Mouse (Mus musculus): ENCODE results near the gene Dynlt1a. TPM values are rescaled to one million over a fixed set of nuclear protein-coding genes. Genes with fewer than 3 reads are reported as not detected.
"Not testable (repeated sequence)": the region's sequence is repeated elsewhere in the genome, so short reads cannot be mapped to it uniquely, and the experiment has no call there.

Gene Dynlt1a
- 15.7 and 16.4 TPM in 2 replicates for polyA plus RNA-seq (2015; fragmentation: Nextera tagmentation; extraction: Ambion mirVana)

- H3K9me3 ChIP-seq, H3K27ac ChIP-seq, H3K27me3 ChIP-seq, H3K36me3 ChIP-seq, H3K4me1 ChIP-seq: not testable (repeated sequence)
- Histone ChIP-seq H3K4me3 (peak within 1 kb of the TSS; percentile 46), H3K4me2 (peak within 1 kb of the TSS; percentile 67), H3K9ac (peak within 1 kb of the TSS; percentile 37; the same call in 1 of the 2 replicates)
- WGBS: 8% methylated on average over 23 of the region's 23 CpGs
- ATAC-seq (ENCODE audit: borderline replicate concordance, extremely low read depth, low FRiP score, low TSS enrichment): peak; percentile 97
Observed at GRCm38 (mm10) chr17:6317339-6317985, at the start of gene Dynlt1a. Gene Dynlt1a, minus strand, starts transcription at chr17:6317500.

DNA sequence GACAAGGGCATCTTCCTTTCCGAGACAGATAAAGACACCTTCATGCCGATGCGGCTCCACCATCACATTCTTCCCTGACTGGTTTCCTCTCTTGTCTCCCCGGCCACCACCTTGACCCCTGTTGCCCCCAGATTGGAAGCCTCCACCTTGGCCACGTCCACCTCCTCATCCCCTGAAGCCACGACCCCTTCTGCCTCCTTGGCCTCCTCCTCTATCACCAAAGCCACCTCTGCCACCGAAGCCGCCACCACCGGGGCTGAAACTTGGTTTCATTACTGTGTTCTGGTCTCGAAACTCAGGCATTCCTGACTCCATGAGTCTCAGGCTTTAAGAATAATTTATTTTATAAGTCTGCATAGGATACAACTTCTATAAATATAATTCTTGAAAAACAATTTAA is 38.0 kb upstream of the Dynlt1a start:
- H3K27me3 ChIP-seq; H3K27ac ChIP-seq; H3K4me1 ChIP-seq; ATAC-seq (ENCODE audit: borderline replicate concordance, extremely low read depth, low FRiP score, low TSS enrichment); H3K4me3 ChIP-seq; H3K9ac ChIP-seq; H3K9me3 ChIP-seq; H3K36me3 ChIP-seq; H3K4me2 ChIP-seq: not testable (repeated sequence)
- 78% methylated on average over 10 of the region's 10 CpGs for WGBS

- WGBS: no CpG with 5 or more reads among the region's 12 CpGs
- H3K9me3 ChIP-seq, H3K4me1 ChIP-seq, H3K4me3 ChIP-seq, H3K4me2 ChIP-seq, H3K36me3 ChIP-seq, H3K9ac ChIP-seq, H3K27ac ChIP-seq, H3K27me3 ChIP-seq: not testable (repeated sequence)
- peak; percentile 55; the same call in 1 of the 2 replicates for ATAC-seq (ENCODE audit: borderline replicate concordance, extremely low read depth, low FRiP score, low TSS enrichment)
Observed at GRCm38 (mm10) chr17:6342606-6343294, 25.4 kb upstream of the Dynlt1a start.

GRCm38 (mm10) chr17:6328997-6329396 is 11.7 kb upstream of the Dynlt1a start:
- not testable (repeated sequence) for H3K4me2 ChIP-seq; ATAC-seq (ENCODE audit: borderline replicate concordance, extremely low read depth, low FRiP score, low TSS enrichment); H3K36me3 ChIP-seq; H3K4me1 ChIP-seq; H3K9me3 ChIP-seq; H3K27ac ChIP-seq; H3K27me3 ChIP-seq; H3K9ac ChIP-seq; H3K4me3 ChIP-seq
- WGBS: 70% methylated on average over 3 of the region's 4 CpGs

GRCm38 (mm10) chr17:6327554-6327953 is 10.3 kb upstream of the Dynlt1a start:
- not testable (repeated sequence) for H3K27me3 ChIP-seq; H3K4me2 ChIP-seq; H3K36me3 ChIP-seq; H3K27ac ChIP-seq; H3K9me3 ChIP-seq; ATAC-seq (ENCODE audit: borderline replicate concordance, extremely low read depth, low FRiP score, low TSS enrichment); H3K9ac ChIP-seq; H3K4me3 ChIP-seq; H3K4me1 ChIP-seq
- 88% methylated on average over 7 of the region's 7 CpGs for WGBS

- 65% methylated on average over 6 of the region's 6 CpGs for whole genome bisulfite sequencing
- not testable (repeated sequence) for H3K9me3 ChIP-seq; H3K27ac ChIP-seq; H3K27me3 ChIP-seq; H3K4me1 ChIP-seq; ATAC-seq (ENCODE audit: borderline replicate concordance, extremely low read depth, low FRiP score, low TSS enrichment); H3K4me3 ChIP-seq; H3K36me3 ChIP-seq; H3K4me2 ChIP-seq; H3K9ac ChIP-seq
Observed at GRCm38 (mm10) chr17:6325543-6325942, 8.2 kb upstream of the Dynlt1a start.

DNA sequence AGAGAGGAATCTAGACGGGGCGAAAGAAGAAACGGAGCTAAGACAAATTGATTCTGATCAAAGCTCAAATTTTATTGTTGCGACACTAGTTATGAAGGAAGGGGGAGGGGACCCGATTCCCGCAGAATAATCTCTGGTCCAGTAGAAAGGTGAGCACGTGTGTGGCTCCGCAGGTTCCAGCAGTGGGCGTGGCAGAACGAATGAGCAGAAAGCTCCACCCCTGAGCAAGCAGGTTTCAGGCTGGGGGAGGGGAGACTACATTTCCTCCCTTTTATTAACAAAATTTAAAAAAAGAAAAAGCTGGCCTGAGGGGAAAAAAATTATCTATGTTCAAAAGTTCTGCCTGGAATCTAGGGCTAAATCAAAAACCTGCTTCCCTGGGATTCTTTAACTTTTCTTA is 7.7 kb upstream of the Dynlt1a start:
- H3K27me3 ChIP-seq; H3K27ac ChIP-seq; H3K4me2 ChIP-seq; ATAC-seq (ENCODE audit: borderline replicate concordance, extremely low read depth, low FRiP score, low TSS enrichment); H3K4me3 ChIP-seq; H3K4me1 ChIP-seq; H3K9ac ChIP-seq; H3K9me3 ChIP-seq; H3K36me3 ChIP-seq: not testable (repeated sequence)
- 62% methylated on average over 10 of the region's 10 CpGs for WGBS

DNA sequence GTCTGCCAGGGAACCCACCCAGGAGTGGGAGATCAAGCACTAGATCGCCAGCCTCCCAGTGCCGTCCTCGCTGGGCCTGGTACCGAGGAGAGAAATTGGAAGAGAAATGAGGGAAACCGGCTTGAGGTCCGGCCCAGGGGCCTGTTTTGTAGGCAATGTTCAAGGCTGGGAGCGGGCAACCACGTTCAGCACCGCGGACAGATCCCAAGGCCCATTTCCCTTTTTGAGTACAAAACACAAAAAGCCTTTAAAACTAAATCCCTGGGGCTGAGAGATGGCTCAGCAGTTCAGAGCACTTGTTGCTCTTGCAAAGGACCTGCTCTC is 4.4 kb upstream of the Dynlt1a start:
- H3K4me2 ChIP-seq: not testable (repeated sequence)
- WGBS: no CpG with 5 or more reads among the region's 10 CpGs

DNA sequence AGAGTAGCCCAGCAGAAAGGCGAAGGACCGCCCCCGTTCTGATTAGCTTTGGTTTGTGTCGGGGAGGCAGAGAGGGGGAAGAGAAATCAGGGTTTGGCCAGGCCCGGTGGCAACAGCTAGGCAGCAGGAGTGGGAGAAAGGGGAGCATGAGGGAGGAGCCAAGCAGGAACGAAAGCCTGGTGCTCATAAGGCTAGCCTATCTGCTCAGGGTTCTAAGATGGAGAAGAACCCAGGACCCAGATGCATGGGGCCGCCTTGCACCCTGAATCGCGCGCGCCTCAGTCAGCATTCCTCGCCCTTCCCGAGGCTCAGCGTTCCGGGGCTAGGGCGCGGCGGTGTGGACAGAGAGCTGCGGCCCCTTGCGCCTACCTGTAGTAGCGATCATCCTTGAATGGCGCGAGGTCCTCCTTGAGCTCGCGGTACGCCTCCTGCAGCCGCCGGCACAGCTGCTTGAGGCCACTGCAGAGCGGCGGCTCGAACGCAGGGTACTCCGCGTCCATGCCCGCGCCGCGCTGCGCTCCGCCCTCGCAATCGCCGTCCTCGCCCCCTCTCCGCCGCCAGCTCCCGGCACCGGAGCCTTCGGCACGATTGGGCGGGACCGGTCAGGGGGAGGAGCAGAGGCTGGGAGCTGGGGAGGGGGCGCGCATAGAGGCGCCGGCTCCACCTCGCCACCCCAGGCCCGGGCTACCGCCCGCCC is 3.9 kb upstream of the Dynlt1a start:
- not testable (repeated sequence) for H3K9me3 ChIP-seq; H3K36me3 ChIP-seq; H3K4me1 ChIP-seq; H3K4me3 ChIP-seq; H3K9ac ChIP-seq; H3K27ac ChIP-seq; H3K27me3 ChIP-seq; H3K4me2 ChIP-seq; ATAC-seq (ENCODE audit: borderline replicate concordance, extremely low read depth, low FRiP score, low TSS enrichment)
- WGBS: 0% methylated on average over 13 of the region's 60 CpGs

More for the DNA sequence above, 4.4 kb upstream of the Dynlt1a start:
- H3K4me1 ChIP-seq; H3K36me3 ChIP-seq; ATAC-seq (ENCODE audit: borderline replicate concordance, extremely low read depth, low FRiP score, low TSS enrichment); H3K9ac ChIP-seq; H3K27ac ChIP-seq; H3K9me3 ChIP-seq; H3K27me3 ChIP-seq; H3K4me3 ChIP-seq: not testable (repeated sequence)

GRCm38 (mm10) chr17:6316379-6317126 is 747 bp downstream of the Dynlt1a start:
- peak; percentile 27; the same call in 1 of the 2 replicates for ATAC-seq (ENCODE audit: borderline replicate concordance, extremely low read depth, low FRiP score, low TSS enrichment)
- H3K9ac ChIP-seq: peak overlapping the region; percentile 37; the same call in 1 of the 2 replicates

DNA sequence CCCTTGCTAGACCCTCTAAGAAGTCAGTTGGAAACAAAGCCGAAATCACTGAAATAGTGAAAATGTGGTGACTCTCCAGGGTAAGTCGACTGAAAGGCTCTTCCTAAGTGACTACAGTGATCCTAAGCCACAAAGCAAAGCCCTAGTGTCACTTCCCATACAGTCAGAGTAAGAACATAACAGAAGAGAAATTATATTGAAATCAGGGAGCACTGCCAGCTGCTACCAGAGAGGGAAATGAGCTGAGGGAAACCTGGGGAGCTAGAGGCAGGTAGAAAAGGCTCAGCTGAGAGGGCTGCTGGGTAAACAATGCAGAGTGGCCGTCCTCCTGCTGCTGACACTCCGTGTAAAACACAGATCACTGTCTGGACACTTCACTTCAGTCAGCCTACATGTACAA is 1.6 kb downstream of the Dynlt1a start:
- not testable (repeated sequence) for ATAC-seq (ENCODE audit: borderline replicate concordance, extremely low read depth, low FRiP score, low TSS enrichment); H3K4me1 ChIP-seq; H3K9ac ChIP-seq; H3K4me3 ChIP-seq; H3K36me3 ChIP-seq; H3K9me3 ChIP-seq; H3K27ac ChIP-seq; H3K27me3 ChIP-seq; H3K4me2 ChIP-seq
- WGBS: 31% methylated on average over 3 of the region's 4 CpGs

More at GRCm38 (mm10) chr17:6316379-6317126, 747 bp downstream of the Dynlt1a start:
- WGBS: 2% methylated on average over 38 of the region's 38 CpGs
- not testable (repeated sequence) for H3K27me3 ChIP-seq, H3K9me3 ChIP-seq, H3K4me1 ChIP-seq, H3K27ac ChIP-seq, H3K36me3 ChIP-seq
- H3K4me3 ChIP-seq: peak overlapping the region; percentile 46
- H3K4me2 ChIP-seq: peak overlapping the region; percentile 67

DNA sequence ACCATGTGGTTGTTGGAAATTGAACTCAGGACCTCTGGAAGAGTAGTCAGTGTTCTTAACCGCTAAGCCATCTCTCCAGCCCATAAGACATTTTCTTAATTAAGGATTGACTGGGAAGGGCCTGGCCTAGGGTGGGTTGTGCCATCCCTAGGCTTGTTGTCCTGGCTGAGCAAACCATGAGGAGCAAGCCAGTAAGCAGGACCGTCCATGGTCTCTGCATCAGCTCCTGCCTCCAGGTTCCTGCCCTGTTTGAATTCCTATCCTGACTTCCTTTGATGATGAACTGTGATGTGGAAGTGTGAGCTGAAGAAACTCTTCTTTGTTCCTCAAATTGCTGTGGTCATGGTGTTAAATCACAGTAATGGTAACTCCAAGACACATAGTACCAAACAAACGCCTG is 2.8 kb downstream of the Dynlt1a start:
- not testable (repeated sequence) for H3K9me3 ChIP-seq; H3K4me1 ChIP-seq; H3K27me3 ChIP-seq; H3K9ac ChIP-seq; H3K4me3 ChIP-seq; H3K36me3 ChIP-seq; ATAC-seq (ENCODE audit: borderline replicate concordance, extremely low read depth, low FRiP score, low TSS enrichment); H3K27ac ChIP-seq; H3K4me2 ChIP-seq
- 78% methylated on average over 2 of the region's 3 CpGs for WGBS

All from lung, embryonic 15.5 days (tissue).